Mouse (Mus musculus) spleen, adult 12 weeks (tissue): ENCODE measurements around the gene Zfp592.
A peak's percentile ranks its signal among the peaks of the same experiment; 100 is the strongest.

Experiments
- DNase-seq: peaks from one replicate; pipeline ENCODE4 v3.0.0; 2022; ENCODE audit warnings: low spot score

The Zfp592 gene

GRCm38 (mm10) chr7:81057901-81058711 lies 64.6 kb downstream of the Zfp592 start:
- no peak for DNase-seq

- DNase-seq, result no peak
These were observed 65.3 kb downstream of the Zfp592 start for GRCm38 (mm10) chr7:81058712-81059154.

GRCm38 (mm10) chr7:81059388-81059787 lies 65.9 kb downstream of the Zfp592 start:
- no peak for DNase-seq

GRCm38 (mm10) chr7:81060908-81061307 lies 67.4 kb downstream of the Zfp592 start:
- DNase-seq, result no peak

- DNase-seq, result no peak
These were observed 68.5 kb downstream of the Zfp592 start for GRCm38 (mm10) chr7:81061936-81062335.

GRCm38 (mm10) chr7:81063332-81063731 lies 69.9 kb downstream of the Zfp592 start:
- DNase-seq, result no peak

- no peak for DNase-seq
These were observed 73.2 kb downstream of the Zfp592 start for GRCm38 (mm10) chr7:81066714-81067113.

- no peak for DNase-seq
These were observed 79.0 kb downstream of the Zfp592 start for GRCm38 (mm10) chr7:81072463-81072862.

GRCm38 (mm10) chr7:81073273-81073672 lies 79.8 kb downstream of the Zfp592 start:
- DNase-seq, result no peak

- DNase-seq, result no peak
These were observed 81.1 kb downstream of the Zfp592 start for GRCm38 (mm10) chr7:81074546-81074945.

GRCm38 (mm10) chr7:81075299-81075698 lies 81.8 kb downstream of the Zfp592 start:
- peak; percentile 12 for DNase-seq

- no peak for DNase-seq
These were observed 82.3 kb downstream of the Zfp592 start for GRCm38 (mm10) chr7:81075732-81076131.

- DNase-seq, result no peak
These were observed 83.5 kb downstream of the Zfp592 start for GRCm38 (mm10) chr7:81077009-81077408.

- no peak for DNase-seq
These were observed 85.3 kb downstream of the Zfp592 start for GRCm38 (mm10) chr7:81078740-81079139.

GRCm38 (mm10) chr7:81093420-81093965 lies 100.0 kb downstream of the Zfp592 start:
- DNase-seq, result no peak

- DNase-seq, result no peak
These were observed 100.8 kb downstream of the Zfp592 start for GRCm38 (mm10) chr7:81094104-81094757.
